Mouse (Mus musculus) small intestine, adult 2 months (tissue): ENCODE results near the gene Dio1.

Experiments
- CTCF ChIP-seq: fragments of 200-500 bp; IDR thresholded peaks from 2 replicates; pipeline ENCODE4 v1.5.1; 2012; ENCODE audit warnings: low read depth, mild to moderate bottlenecking, control low read depth, inconsistent platforms, low read length, moderate library complexity, mixed read lengths; ENCODE audit not compliant: insufficient replicate concordance, insufficient read length; ENCODE audit errors: extremely low read depth
- POLR2A ChIP-seq: fragments of 200-500 bp; IDR thresholded peaks from 2 replicates; pipeline ENCODE4 v1.6.1; 2012; ENCODE audit warnings: low read depth, mild to moderate bottlenecking, control low read depth, inconsistent platforms, low read length, moderate library complexity

DNA sequence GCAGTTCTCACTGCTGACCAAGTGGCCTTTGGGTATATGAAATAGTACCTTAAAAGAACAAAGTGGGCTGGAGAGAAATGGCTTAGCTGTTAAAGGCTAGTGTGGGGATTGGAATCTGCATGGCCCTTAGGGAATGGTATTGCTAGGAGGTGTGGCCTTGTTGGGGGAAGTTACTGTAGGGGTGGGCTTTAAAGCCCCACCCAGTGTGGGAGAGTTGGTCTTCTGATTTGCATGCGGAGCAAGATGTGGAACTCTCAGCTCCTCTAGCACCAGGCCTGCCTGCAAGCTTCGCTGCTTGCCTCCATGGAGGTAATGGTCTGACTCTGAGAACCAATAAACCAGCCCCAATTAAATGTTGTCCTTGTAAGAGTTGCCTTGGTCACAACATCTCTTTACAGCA, 14.1 kb upstream of the Dio1 start:
- TF ChIP-seq CTCF (no peak), POLR2A (no peak)
